Mouse (Mus musculus): ENCODE data around the gene Synpo2. TPM values are rescaled to one million over a fixed set of nuclear protein-coding genes. Genes with fewer than 3 reads are reported as not detected.

The Synpo2 gene
- total RNA-seq, 2 experiments from 2014 or later: 2.8 to 4.2 TPM

DNA sequence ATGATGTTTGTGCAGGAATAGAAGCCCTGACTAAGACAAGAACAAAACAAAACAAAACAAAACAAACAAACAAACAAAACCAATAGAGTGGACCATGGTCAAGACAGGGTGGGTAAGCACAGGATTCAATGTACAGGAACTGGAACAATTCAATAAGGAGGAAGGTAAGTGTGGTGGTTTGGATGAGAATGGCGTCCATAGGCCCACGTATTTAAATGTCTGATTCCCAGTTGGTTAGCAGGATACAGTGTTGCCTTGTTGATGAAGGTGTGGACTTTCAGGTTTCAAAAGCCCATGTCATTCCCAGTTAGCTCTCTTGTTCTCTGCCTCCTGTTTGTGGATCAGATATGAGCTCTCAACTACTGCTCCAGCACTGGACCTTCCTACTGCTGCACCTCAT lies 140.8 kb downstream of the Synpo2 start:
- no peak for DNase-seq (ENCODE audit: low spot score in 2 of 2)

DNA sequence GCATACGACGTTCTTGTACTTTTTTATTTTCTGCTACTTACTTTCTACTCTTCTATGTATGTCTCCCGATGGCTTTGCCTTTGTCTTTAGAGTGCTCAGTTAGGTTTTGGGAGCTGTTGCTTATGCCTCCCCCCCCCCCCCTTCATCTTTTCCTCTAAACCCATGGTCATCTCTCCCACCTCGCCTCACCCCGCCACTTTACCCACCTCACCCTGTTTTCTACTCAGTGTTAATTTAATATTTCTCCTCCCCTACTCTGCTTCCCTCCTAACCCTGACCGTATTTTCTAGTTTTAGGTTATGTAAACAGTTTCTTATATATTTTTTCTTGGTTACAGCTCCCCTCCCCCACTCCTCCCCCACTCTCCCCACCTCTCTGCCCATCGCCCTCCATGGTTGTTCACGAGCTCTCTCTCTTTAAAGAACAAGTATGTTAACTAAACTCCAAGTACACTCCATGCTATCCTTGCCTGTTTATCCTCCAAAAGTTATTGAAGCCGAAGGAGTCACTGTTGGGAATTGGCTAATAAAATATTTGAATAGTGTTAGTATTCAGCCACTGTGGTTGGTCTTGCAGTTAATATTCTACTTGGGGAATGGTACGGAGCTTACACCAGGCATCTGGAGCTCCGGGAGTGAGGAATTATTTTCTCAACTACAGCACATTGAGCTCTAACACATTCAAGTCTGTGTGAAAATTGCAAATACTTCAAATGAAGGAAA lies 142.1 kb downstream of the Synpo2 start:
- no peak for DNase-seq (ENCODE audit: low spot score in 2 of 2)

DNA sequence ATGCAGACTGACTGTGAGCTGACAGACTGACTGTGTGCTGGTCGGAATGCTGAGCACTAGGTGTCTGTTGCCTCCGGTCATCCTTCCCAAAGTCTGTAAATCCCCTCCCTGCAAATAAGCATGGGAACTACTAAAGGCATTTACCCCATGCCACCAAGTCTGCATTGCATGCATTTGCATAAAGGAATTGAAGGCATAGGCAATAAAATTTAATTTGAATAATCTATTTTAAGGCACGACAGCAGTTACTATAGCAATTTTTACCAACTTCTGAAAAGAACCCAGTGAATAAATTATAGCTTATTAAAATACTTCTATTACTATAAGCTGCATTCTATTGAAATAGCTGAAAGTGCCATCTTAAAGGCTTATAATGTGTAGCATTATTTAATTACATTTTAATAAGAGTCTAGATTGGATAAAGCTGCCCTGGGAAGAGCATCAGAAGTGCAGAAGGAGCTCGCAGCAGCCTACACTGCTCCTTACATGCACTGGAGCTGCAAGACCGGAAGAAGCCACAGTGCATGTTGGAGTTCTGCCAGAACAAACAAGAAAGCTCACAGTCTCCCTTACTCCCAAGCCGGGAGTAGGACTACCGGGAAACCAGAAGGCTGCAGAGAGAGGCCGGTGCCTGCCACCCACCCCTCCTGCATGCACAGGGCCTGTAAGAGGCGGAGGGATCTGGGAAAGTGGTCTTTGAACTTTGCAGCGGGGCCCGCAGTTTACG lies 142.9 kb downstream of the Synpo2 start:
- no peak for DNase-seq (ENCODE audit: low spot score in 2 of 2)

DNA sequence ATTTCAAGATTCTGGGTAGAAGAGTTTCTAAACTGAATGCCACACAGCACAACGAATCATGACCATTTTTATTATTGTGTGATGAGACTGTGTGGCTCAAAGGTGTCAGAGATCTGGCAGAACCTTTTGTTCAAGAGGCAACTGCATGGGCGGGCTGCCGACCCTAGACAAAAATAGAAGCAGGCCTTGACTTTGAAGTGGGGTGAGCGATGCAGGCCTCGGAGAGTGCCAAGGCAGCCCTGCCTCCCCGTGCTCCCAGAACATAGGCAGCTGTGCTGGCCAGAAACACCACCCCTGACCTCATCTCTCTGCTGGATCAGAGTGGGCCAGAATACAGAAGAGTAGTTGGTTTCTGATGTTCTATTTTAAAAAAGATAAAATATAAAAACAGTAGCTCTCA lies 143.5 kb downstream of the Synpo2 start:
- peak in 1 of 2 experiments; percentile 25 for DNase-seq (ENCODE audit: low spot score in 2 of 2)

DNA sequence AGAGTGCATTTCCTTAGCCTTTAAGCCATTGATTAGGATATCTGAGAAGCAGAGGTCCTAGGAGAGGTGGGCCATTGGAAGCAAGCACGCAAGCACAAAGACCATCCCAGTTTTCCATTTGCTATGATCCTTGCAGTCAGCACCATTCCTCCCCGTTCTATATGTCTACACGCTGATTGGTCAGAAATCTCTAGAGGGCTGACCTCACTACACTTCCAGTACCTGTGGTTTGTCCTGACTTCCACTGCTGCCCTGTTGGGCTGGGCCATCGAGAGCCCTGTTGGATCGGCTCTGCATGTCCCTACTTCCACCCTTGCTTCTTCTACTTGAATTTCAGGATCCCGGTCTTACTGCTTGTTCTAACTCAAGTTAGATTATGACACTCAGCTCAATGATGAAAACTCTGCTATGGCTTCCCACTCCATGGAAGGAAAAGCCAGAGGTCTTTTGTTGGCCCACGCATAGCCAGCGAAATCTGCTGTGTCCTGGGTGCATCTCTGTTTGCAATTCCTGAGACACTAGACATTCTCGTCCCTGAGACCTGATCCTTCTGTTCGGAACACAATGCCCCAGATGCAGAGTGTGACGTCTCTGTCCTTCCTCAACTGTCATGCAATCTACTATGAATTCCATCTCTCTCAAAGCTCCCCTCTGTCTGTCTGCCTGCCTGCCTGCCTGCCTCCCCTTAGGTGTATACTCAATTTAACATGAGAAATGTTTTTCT lies 146.5 kb downstream of the Synpo2 start:
- no peak for DNase-seq (ENCODE audit: low spot score in 2 of 2)

DNA sequence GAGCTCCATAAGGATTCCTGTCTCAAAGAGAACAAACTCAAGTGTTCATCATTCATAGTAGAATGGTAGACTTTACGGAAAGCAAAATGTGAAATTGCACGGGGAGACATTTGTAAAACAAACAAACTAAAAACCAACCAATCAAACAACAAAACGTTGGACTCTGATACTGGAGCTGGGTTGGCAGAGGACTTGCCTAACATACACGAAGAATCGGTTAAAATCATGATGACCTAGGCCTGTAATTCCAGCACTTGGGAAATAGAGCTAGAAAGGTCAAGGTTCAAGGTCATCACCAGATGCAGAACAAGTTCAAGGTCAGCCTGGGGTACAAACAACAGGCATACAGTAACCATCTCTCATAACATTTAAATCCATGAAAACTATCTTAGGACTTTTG lies 147.7 kb downstream of the Synpo2 start:
- no peak for DNase-seq (ENCODE audit: low spot score in 2 of 2)

DNA sequence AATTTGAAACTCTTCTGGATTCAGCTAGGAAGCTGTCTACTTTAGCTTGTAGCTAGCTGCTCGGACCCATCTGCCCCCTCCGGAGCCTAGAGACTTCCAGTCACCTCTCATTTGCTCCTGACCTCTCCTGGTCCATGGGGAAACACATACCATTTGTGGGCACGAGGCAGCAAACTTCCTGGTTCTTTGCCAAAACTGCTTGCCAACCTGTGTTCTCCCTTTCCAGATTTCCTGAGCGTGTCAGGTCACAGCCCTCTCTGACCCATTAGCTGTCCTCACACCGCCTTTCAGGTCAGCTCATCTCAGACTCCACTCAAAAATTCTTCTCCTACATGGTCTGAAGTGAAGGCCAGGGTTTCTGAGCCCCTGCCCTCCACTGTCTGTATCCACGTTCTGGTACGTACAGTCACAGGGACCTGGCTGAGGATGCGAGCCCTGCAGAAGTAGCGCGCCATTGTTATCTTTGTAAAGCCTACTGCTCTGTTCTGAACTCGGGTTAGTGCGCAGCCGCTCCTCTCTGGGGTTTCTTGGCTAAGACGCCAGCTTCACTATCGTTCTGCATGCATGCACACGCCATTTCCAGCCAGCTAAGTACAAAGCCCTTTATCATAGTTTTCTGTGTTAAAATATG lies 150.0 kb downstream of the Synpo2 start:
- no peak for DNase-seq (ENCODE audit: low spot score in 2 of 2)

DNA sequence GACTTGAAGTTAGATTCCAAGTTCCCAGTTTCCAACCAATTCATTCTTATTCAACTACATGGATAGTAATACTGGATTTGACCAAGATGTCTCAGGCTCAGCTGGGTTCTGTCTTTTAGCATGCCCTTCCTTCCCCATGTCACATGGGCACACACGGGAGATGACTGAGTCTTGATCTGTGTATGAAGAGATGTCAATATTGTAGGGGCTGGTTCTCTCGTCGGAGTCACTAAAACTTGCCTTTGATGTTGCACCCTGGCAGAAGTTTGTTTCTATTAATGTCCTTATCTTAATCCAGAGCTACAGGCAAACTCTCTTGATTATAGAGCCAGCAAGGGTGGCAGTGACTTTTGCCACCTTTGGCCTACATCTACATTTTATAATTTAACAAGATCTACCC lies 154.3 kb downstream of the Synpo2 start:
- no peak for DNase-seq (ENCODE audit: low spot score in 2 of 2)

DNA sequence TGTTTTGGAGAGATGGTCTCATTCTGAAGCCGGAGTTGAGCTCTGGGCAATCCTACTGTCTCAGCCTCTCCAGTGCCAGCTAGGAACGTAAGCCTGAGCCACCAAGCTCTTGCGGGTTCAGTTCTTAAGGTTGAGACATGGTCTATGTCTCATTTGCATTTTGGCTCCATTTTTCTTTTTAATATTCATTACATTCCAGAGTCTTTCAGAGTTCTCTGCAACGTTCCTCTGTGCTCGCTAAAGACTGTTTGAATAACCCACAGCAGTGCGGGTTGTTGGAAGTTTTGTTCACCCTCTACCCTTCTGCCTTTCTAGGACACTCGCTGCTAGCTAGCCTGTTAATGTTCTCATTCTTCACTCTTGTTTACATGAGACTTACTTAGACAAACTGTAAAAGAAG lies 155.0 kb downstream of the Synpo2 start:
- DNase-seq (ENCODE audit: low spot score in 2 of 2): no peak

DNA sequence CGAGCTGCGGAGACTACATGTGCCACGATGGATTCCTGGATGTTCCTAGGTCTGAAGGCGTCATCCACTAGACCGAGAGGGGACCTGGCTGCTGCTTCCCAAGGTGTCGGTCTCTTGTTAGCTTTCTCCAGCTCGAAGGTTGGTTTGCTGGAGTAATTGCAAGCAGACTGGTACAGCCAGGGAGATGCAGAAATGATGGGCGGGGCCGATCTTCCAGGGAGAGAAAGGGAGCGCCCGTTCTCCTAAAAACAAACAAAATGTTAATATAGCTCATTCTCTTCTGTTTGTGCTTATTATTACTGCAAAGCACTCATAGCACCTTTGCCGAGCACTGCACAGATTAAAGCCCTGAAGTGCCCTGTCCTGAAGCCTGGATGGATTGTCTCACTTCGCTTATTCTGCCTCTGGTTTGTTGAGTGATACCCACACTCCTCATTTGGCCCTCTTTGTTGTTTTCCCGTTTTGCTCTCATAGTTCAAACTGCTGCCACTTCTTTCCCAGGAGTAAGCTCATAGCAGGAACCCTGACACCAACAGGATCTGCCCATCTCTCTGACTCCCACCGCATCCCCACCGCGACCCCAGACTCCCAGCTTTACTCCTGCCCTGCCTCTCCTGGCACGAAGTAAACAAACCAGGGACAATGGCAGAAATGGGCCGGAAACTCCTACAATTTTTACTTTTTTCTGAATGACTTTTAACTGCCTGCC lies 155.8 kb downstream of the Synpo2 start:
- DNase-seq (ENCODE audit: low spot score in 2 of 2): no peak

DNA sequence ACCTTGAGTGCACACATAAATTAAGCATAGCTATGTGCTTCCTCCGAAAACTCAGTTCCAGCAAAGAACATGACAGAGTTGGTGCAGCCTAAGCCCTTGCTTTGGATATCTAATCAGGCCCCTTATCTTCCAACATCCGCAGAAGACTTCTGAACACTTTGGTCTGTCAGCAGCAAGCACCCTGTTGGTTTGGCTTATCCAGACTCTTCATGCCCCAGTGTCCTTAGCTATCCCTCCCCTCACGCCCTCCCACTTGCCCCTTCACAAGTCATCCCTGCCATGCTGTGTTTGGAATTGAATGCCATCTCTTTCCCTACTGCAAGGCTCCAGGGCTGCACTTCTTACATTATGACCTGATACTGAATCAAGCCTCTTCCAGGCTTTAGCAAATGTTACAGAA lies 160.2 kb downstream of the Synpo2 start:
- DNase-seq (ENCODE audit: low spot score in 2 of 2): no peak

DNA sequence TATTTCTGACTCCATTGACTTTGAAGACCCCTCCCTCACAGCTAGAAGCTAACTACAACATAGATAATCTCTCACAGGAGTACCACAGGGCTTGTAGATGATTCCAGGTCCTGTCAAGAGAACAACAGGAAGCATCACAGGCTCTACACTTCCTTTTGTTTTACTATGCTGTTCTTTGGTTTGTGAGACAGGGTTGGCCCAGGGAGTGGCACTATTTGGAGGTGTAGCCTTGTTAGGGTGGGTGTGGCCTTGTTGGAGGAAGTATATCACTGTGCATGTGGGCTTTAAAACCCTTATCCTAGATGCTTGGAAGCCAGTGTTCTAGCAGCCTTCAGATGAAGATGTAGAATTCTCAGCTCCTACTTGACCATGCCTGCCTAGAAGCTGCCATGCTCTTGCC lies 160.9 kb downstream of the Synpo2 start:
- no peak for DNase-seq (ENCODE audit: low spot score in 2 of 2)

DNA sequence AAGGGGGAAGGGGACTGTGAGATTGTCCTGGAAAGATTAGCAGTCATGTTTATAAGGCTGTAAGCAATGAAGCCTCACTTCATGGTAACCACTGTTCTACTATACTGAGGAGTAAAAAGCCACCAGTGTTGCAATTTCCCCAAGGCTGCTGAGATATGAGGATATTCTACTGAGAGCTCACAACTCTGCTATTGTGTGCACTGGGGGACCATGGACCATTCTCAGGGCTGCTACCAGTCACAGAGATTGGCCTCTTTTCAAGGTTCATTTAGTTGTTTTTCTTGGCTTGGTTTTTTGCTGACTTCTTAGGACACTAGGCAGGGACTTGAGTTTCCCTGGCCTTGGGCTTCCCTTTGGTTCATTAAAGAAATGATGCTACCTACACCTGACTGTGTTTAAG lies 162.6 kb downstream of the Synpo2 start:
- DNase-seq (ENCODE audit: low spot score in 2 of 2): no peak

DNA sequence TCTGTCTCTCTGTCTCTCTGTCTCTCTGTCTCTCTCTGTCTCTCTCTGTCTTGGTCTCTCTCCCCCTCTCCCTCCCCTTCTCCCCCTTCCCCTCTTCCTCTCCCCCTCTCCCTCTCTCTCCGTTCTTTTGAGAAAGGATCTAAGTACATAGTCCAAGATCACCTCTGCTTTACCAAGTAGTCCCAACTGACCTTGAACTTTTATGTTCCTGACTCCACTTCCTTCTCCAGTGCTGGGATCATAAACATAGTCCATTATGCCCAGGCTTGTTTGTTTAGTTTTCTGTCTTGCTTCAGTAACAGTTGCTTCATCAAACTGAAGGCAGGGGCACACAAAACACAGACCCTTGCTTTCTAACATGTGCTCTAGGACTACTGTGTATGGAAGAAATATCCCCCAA lies 163.5 kb downstream of the Synpo2 start:
- no peak for DNase-seq (ENCODE audit: low spot score in 2 of 2)

DNA sequence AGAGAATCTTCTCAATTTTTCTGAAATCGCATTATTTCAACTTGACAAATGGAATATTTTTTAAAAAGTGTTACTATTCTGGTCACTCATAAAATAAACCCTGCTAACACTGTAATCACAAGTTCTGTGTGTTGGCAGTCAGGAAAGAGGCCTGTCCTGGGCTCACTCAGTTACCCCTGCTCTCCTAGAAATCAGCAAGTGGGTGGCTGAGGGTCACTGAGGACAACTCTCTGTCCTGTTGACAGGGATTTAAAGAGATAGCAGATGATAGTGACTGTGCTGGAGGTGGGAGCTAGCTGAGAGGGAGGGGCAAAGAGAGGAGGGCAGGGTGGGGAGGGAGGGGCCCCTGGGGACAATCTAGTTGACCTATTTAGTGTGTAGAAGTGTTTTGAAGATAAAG lies 165.0 kb downstream of the Synpo2 start:
- DNase-seq (ENCODE audit: low spot score in 2 of 2): no peak

DNA sequence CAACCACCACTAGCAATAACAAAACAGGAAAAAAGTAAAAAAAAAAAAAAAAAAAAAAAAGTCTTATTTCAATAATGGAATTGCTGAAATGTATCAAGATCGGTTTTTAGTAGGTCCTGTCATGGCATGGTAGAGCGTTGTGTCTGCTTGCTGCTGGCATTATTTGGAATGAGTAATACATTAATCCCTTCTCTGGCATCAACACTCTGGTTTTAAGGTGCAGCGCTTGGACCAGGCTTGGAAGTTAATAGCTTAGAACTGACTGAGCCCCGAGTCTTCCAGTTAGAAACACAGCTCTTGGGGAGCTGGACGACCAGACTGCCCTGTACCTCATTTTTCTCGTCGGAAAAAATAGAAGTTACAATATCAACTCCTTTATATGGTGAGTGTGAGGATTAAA lies 169.1 kb downstream of the Synpo2 start:
- DNase-seq (ENCODE audit: low spot score in 2 of 2): no peak

DNA sequence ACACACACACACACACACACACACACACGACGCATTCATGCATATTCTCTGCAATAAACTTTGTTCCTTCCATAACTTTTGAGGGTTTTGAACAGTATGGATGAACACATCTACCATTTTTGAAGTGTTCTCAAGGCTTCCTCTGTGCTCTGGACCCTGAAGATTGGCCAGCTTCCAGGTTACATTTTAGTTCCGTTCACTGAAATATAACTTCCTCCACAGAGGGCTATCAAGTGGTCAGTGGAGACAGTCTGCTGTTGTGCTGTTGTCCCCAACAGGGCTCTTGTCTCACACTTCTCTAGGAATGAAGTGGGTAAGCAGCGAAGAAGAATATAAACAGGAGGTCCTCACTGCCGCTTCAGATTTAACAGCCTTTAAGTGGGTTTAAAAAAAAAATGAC lies 170.5 kb downstream of the Synpo2 start:
- DNase-seq (ENCODE audit: low spot score in 2 of 2): no peak

DNA sequence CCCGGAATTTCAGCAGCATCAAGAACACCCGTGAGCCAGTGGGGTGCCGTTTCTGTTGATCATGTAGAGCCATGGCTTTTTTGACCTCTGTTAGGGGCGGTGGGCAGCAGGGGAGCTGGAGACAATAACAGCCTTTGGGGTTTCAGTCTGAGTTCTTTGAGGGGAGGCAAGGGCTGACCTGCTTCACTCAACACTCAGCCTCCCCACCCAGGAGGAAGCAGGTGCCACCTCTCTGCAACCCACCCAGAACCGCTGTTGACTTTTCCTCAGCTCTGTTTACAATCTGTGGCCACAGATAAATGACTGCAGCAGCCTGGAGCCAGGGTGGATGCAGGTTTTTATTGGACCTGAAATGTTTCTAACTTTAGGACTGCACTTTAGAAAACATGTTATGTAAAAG lies 171.8 kb downstream of the Synpo2 start:
- DNase-seq (ENCODE audit: low spot score in 2 of 2): no peak

DNA sequence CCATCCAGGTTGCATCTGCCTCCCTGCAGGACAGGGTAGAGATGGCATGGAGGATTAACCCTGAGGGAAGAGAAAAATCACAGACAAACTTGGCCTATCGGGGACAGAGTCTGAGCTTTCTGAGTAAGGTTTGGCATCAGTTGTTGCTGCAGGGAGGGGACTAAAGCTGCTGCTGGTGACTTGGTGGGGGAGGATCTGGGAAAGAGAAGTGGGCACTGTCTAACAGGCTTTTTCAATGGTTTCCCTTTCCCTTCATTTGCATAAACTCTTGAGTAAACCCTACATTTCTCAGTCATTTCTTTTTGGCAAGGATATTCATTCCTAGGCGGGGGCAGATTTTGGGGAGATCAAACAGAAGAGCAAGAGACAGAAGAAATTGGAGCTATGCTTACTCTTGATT lies 174.0 kb downstream of the Synpo2 start:
- no peak for DNase-seq (ENCODE audit: low spot score in 2 of 2)

DNA sequence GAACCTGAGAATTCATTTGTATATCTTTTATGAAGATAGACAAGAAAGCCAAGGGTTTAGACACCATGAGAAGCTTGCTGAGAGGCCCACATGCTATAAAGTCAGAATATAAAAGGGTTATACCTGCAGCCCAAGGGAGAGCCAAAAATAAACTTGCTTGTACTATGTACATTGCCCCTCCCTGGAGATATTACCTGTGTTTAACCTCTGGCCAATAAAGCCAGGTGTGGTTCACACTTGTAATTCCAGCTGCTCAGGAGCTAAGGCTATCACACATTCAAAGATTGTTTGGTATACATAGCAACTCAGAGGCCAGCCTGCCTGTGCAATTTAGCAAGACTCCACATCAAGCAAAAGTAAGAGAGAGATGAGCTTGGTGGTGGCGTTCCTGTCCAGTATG lies 177.1 kb downstream of the Synpo2 start:
- no peak for DNase-seq (ENCODE audit: low spot score in 2 of 2)

DNA sequence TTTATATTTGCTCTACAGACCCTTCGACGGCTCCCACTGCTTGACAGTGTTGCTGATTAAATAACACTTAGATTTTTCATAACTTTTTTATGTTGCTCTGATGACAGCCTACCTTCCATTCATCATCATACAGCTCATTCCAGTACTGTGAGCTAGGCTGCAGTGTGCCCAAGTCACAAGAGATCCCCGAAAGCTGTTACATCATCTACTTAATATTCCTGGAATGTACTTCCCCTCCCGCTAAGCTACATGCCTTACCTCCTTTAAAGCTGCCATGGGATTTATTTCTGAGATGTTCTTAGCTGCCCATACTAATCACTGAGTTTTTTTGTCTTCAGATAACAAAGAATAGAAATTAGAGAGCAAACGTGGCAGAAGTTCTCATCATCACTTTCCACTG lies 181.8 kb downstream of the Synpo2 start:
- no peak for DNase-seq (ENCODE audit: low spot score in 2 of 2)
